Mouse (Mus musculus) brain, embryonic 18.5 days (tissue): Measurements from ENCODE around the gene Lsg1.

Experiments
- DNase-seq: peaks from one replicate; pipeline ENCODE4 v3.0.0-alpha.2; 2012; ENCODE audit warnings: low read depth, low spot score

Lsg1 gene

GRCm38 (mm10) chr16:30552621-30553338 lies 34.6 kb downstream of the Lsg1 start:
- DNase-seq: peak; percentile 72

DNA sequence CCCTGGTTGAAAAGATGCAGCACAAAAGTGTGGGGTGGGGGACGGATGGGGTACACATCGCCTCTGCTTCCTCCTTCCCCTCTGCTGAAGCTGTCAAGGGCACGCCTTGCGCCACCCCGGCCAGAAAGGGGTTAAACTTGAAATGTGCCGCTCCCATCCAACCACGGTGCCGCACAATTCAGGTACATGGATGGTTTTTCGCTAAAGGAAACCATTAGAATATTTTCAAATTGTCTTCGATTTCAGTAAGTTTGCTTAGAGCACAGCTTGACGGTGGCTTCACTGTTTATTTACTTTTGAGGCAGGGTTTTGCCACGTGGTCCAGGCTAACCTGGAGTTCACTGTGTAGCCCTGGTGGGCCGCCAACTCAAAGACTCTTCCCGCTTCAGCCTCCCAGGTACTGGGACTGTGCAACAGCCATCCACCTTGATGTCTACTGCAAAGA lies 36.6 kb downstream of the Lsg1 start, which contains the start of gene Tmem44:
Gene Tmem44, minus strand, starts transcription at position 95 of the 445 bp plus-strand sequence.
- DNase-seq: no peak

- DNase-seq: no peak
Observed at GRCm38 (mm10) chr16:30549966-30550747, 37.2 kb downstream of the Lsg1 start.

DNA sequence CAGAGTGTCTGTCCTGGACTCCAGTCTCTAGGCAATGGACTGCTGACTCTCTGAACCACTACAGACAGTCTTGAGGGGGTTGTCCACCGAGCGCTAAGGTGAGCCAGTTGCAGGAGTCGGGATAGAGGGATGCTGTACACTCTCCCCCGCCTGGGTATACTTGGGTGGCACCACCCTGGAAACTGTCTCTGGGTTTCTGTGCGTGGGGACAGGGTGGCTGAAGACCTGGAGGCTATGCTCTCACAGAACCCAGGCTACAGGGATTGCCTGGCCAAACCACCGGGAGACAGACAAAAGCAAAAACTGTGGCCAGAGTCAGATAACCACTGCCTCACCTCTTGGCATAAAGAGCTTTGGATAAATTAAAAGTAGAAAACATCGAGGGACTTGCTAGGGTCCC lies 37.9 kb downstream of the Lsg1 start:
- DNase-seq: no peak

DNA sequence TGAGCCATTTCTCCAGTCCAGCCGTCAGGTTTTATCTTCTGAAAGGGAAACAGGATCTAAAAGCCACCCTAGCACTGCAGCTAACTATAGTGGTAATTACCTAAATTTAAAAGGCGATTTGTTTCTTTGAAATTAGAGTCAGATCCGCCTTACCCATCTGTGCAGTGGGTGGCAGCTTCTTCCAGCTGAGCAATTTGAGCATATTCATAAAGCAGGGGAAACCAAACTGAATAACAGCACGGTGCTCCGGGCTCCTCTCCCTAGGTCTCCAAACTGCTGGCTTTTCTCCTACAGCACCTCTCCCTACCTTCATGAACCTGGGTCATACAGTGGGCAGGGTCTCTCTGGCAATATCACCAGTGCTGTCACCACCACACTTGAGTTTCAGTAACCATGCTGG lies 39.1 kb downstream of the Lsg1 start:
- no peak for DNase-seq

DNA sequence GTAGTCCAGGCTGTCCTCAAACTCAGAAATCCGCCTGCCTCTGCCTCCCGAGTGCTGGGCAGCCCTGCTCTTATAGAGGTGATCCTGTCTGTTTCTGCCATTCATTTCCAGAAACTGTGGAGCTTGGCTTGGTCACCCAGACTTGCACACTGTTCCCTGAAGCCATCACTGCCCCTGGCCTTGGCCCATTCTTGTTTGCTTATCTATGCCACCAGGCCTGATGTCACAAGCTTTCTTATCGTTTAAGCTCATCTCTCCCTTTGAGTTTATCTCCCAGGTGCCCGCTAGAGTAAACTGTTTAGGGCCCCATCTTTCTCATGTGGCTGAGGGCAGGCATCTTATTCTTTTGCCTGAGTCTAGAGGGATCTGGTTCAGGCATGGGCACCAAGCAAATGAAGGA lies 42.7 kb downstream of the Lsg1 start:
- no peak for DNase-seq

DNA sequence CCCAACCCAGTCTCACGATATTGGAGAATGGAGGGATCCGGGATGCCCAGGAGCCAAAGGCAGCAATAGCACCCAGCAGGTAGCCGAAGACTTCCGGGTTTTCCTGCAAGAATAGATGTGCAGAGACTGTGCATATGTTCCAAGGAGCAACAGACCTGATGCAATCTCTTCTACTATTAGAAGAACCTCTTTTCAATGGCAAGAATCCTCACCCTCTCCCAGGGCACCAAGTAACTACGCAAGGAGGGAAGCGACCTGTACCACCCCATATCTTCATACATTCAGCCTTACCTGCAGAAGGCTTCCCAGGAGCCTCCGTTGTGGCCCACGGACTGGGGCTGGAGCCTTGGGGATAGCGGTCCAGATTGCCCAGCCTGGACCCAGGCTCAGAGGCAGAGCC lies 44.0 kb downstream of the Lsg1 start:
- no peak for DNase-seq

GRCm38 (mm10) chr16:30542826-30543225 lies 44.6 kb downstream of the Lsg1 start:
- DNase-seq: no peak

GRCm38 (mm10) chr16:30540107-30541001 lies 47.0 kb downstream of the Lsg1 start:
- no peak for DNase-seq

DNA sequence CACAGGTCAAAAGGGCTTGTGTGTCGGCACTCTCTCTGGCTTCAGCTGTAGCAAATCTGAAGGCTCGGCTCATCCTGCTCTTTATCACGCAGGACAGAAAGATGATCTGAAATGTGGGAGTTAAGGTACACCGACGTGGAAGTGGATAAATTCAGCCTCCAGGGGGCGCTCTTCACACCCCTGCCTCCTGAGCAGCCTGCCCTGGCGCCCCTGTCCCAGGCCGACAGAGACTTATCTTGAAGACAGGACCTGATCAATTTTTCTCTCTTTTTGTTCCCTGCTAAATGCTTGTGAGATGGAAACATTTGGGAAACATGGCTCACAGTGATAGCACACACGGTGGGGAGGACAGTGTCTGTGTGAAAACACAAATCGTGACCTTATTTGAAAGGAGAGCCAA lies 48.0 kb downstream of the Lsg1 start:
- no peak for DNase-seq

GRCm38 (mm10) chr16:30535075-30535474 lies 52.3 kb downstream of the Lsg1 start:
- no peak for DNase-seq

DNA sequence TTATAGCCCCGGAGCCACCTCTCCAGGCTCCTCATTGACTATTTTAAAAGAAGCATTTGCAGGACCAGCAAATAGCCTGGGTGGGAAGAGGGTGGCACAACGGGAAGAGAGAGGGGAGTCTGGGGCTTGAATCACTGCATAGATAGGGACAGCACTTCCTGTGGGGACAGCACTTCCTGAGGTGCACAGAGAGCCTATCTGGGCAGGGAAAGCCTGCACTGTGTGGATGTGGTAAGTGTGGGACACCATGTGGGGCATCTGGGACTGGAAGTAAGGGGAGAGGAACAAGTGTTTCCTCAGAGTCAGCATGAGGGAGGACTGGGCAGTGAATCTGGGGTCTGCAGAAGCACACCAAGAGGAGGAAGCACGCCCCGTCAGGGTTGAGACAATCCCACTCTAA lies 53.8 kb downstream of the Lsg1 start:
- no peak for DNase-seq

- no peak for DNase-seq
Observed at GRCm38 (mm10) chr16:30532929-30533328, 54.5 kb downstream of the Lsg1 start.

- DNase-seq: no peak
Observed at GRCm38 (mm10) chr16:30531761-30532406, 55.5 kb downstream of the Lsg1 start.

- no peak for DNase-seq
Observed at GRCm38 (mm10) chr16:30530815-30531214, 56.6 kb downstream of the Lsg1 start.

GRCm38 (mm10) chr16:30528386-30528785 lies 59.0 kb downstream of the Lsg1 start:
- DNase-seq: no peak

- DNase-seq: no peak
Observed at GRCm38 (mm10) chr16:30527889-30528288, 59.5 kb downstream of the Lsg1 start.

- DNase-seq: no peak
Observed at GRCm38 (mm10) chr16:30525756-30526155, 61.6 kb downstream of the Lsg1 start.

GRCm38 (mm10) chr16:30524481-30524880 lies 62.9 kb downstream of the Lsg1 start:
- DNase-seq: no peak

DNA sequence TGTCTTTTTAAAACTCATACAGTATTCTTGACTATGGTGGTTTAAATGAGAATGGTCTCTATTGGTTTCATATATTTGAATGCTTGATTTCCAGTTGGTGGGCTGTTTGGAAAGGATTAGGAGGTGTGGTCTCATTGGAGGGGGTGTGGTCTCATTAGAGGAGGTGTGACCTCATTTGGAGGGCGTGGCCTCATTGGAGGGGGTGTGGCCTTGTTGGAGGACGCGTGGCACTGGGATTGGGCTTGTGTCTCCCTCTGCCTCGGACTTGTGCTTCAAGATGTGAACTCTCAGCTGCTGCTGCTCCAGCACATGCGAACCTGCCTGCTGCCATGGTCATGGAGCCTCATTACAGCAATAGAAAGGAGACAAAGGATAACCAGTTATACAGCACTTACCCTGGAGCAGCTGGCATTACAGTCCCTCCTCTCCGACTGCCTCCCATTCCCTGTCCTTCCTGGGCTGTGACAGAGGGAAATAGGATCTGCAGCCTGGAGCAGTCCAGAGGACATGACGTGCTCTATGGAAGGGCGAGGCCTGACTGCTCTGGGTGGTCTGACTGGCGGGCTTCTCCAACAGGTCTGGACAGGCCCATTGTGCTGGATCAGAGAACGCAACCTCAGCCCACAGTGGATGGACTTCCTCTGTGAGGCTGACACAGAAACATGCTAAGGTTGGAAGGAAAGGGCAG lies 65.0 kb downstream of the Lsg1 start:
- no peak for DNase-seq

DNA sequence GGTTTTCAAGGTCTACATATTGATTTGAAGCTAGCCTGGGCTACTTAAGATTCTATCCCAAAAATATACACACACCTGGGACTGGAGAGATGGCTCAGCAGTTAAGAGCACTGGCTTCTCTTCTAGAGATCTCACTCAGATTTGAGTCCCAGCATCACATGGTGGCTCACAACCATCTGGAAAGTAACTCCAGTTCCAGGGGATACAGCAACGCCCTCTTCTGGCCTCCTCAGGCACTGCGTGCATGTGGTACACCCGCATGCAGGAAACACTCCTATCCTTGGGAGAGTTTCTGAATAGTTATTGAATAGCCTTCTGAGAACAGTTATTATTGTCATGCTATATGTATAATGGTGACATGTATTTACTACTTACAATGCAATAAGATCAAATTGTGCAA lies 66.2 kb downstream of the Lsg1 start:
- no peak for DNase-seq
